Mouse (Mus musculus) cortical plate, adult 2 months (tissue): Measurements from ENCODE around the gene Pomgnt1.

ENCODE experiments used
- CTCF ChIP-seq: fragments of 200-500 bp; IDR thresholded peaks from 2 replicates; pipeline ENCODE4 v1.5.1; 2011; ENCODE audit warnings: mild to moderate bottlenecking, control low read depth, low read length; ENCODE audit not compliant: insufficient read depth; ENCODE audit errors: extremely low read depth
- POLR2A ChIP-seq: fragments of 200-500 bp; IDR thresholded peaks from 2 replicates; pipeline ENCODE4 v1.6.1; 2011; ENCODE audit warnings: mild to moderate bottlenecking, low read length, control low read depth; ENCODE audit not compliant: insufficient read depth; ENCODE audit errors: extremely low read depth

- TF ChIP-seq CTCF (no peak), POLR2A (no peak)
Measured at GRCm38 (mm10) chr4:116206531-116206930, 82.9 kb downstream of the Pomgnt1 start.
